Mouse (Mus musculus) heart, embryonic 15.5 days (tissue): Measurements from ENCODE around the gene Retsat. TPM values are rescaled to one million over a fixed set of nuclear protein-coding genes. Genes with fewer than 3 reads are reported as not detected.
A peak's percentile ranks its signal among the peaks of the same experiment; 100 is the strongest.

Source experiments
- ATAC-seq: fragments of 200-750 bp; cut with Nextera tagmentation; replicated peaks from 2 replicates; pipeline ENCODE4 v1.8.0; 2017; ENCODE audit warnings: low read depth, moderate TSS enrichment; ENCODE audit not compliant: insufficient number of reproducible peaks, insufficient read depth, low FRiP score
- H3K27ac ChIP-seq: fragments of 300-500 bp; sonication (generic); 2 replicates; pipeline ENCODE4 v1.5.1; 2015; ENCODE audit warnings: mild to moderate bottlenecking, inconsistent platforms
- H3K27me3 ChIP-seq: fragments of 300-500 bp; sonication (generic); 2 replicates; pipeline ENCODE4 v1.6.1; 2015; ENCODE audit warnings: inconsistent platforms
- H3K36me3 ChIP-seq: fragments of 300-500 bp; sonication (generic); 2 replicates; pipeline ENCODE4 v1.6.1; 2015; ENCODE audit warnings: mild to moderate bottlenecking, inconsistent platforms
- H3K4me1 ChIP-seq: fragments of 300-500 bp; sonication (generic); replicated peaks from 2 replicates; pipeline ENCODE4 v1.6.1; 2015; ENCODE audit warnings: inconsistent platforms
- H3K4me2 ChIP-seq: fragments of 300-500 bp; sonication (generic); 2 replicates; pipeline ENCODE4 v1.6.1; 2015; ENCODE audit warnings: inconsistent platforms, mild to moderate bottlenecking, moderate library complexity
- H3K4me3 ChIP-seq: fragments of 300-500 bp; sonication (generic); 2 replicates; pipeline ENCODE4 v1.5.1; 2015; ENCODE audit warnings: mild to moderate bottlenecking, inconsistent platforms
- H3K9ac ChIP-seq: fragments of 300-500 bp; sonication (generic); 2 replicates; pipeline ENCODE4 v1.6.1; 2015; ENCODE audit warnings: mild to moderate bottlenecking, inconsistent platforms
- H3K9me3 ChIP-seq: fragments of 300-500 bp; sonication (generic); replicated peaks from 2 replicates; pipeline ENCODE4 v1.6.1; 2016; ENCODE audit warnings: inconsistent platforms
- WGBS: fragments of 180-500 bp; shearing (Covaris S2); methylation state at CpG from one replicate; pipeline ENCODE4 v1.1.7; 2015; ENCODE audit warnings: mixed read lengths; 5-methylcytosine and 5-hydroxymethylcytosine counted together
- polyA plus RNA-seq: library from polyadenylated mRNA; unstranded; fragments of >200 nt; fragmentation: Nextera tagmentation; extraction: Ambion mirVana; gene quantifications from 2 replicates; pipeline ENCODE4 v1.2.1, GENCODE M21; 2015

Retsat gene
- polyA plus RNA-seq, 1 experiment from 2014 or later: 19.8 TPM

- WGBS: 47% methylated on average over 4 of the region's 4 CpGs
- H3K27ac ChIP-seq: no peak overlapping the region
- H3K9me3 ChIP-seq: no peaks in the 10 kb centered on the region
- H3K27me3 ChIP-seq: no peaks in the 10 kb centered on the region
- no peak for ATAC-seq
- peaks cover 57% of the 10 kb centered on the region for H3K36me3 ChIP-seq
- H3K4me2 ChIP-seq: no peak overlapping the region
- peaks cover 11% of the 10 kb centered on the region for H3K4me1 ChIP-seq
- no peak overlapping the region for H3K9ac ChIP-seq
- H3K4me3 ChIP-seq: no peak overlapping the region
Observed at GRCm38 (mm10) chr6:72610261-72610660, 12.0 kb downstream of the Retsat start.

- H3K4me3 ChIP-seq: peak overlapping the region; percentile 87
- 53% methylated on average over 2 of the region's 2 CpGs for WGBS
- H3K9ac ChIP-seq: 0 out of 2 replicates have a peak overlapping the region, but pooled peaks have one; percentile 80
- H3K4me1 ChIP-seq: peaks cover 24% of the 10 kb centered on the region
- H3K4me2 ChIP-seq: peak overlapping the region; percentile 88
- ATAC-seq: no peak
- no peaks in the 10 kb centered on the region for H3K27me3 ChIP-seq
- peaks cover 19% of the 10 kb centered on the region for H3K36me3 ChIP-seq
- H3K9me3 ChIP-seq: no peaks in the 10 kb centered on the region
- no peak overlapping the region for H3K27ac ChIP-seq
Observed at GRCm38 (mm10) chr6:72615151-72615550, 16.9 kb downstream of the Retsat start.

GRCm38 (mm10) chr6:72615561-72616375 lies 17.5 kb downstream of the Retsat start:
- Histone ChIP-seq H3K4me3 (peak overlapping the region; percentile 87), H3K27ac (no peak overlapping the region; the same call in 1 of the 2 replicates), H3K9me3 (no peaks in the 10 kb centered on the region), H3K9ac (peak overlapping the region; percentile 80), H3K27me3 (no peaks in the 10 kb centered on the region), H3K36me3 (peaks cover 15% of the 10 kb centered on the region), H3K4me2 (peak overlapping the region; percentile 88), H3K4me1 (peaks cover 24% of the 10 kb centered on the region)
- 20% methylated on average over 25 of the region's 25 CpGs for WGBS
- no peak for ATAC-seq

GRCm38 (mm10) chr6:72616643-72617288 lies 18.5 kb downstream of the Retsat start, which contains the start of gene Tgoln1:
Tgoln1 (minus strand) TSS chr6:72617000.
- Histone ChIP-seq H3K4me3 (peak within 1 kb of the TSS; percentile 87), H3K36me3 (peaks cover 5% of the 10 kb centered on the region), H3K27ac (peak within 1 kb of the TSS; percentile 89), H3K27me3 (no peaks in the 10 kb centered on the region), H3K4me2 (peak within 1 kb of the TSS; percentile 88), H3K4me1 (peaks cover 24% of the 10 kb centered on the region), H3K9me3 (no peaks in the 10 kb centered on the region), H3K9ac (peak within 1 kb of the TSS; percentile 80)
- WGBS: under 1% methylated on average over 41 of the region's 41 CpGs
- ATAC-seq: peak; percentile 97

DNA sequence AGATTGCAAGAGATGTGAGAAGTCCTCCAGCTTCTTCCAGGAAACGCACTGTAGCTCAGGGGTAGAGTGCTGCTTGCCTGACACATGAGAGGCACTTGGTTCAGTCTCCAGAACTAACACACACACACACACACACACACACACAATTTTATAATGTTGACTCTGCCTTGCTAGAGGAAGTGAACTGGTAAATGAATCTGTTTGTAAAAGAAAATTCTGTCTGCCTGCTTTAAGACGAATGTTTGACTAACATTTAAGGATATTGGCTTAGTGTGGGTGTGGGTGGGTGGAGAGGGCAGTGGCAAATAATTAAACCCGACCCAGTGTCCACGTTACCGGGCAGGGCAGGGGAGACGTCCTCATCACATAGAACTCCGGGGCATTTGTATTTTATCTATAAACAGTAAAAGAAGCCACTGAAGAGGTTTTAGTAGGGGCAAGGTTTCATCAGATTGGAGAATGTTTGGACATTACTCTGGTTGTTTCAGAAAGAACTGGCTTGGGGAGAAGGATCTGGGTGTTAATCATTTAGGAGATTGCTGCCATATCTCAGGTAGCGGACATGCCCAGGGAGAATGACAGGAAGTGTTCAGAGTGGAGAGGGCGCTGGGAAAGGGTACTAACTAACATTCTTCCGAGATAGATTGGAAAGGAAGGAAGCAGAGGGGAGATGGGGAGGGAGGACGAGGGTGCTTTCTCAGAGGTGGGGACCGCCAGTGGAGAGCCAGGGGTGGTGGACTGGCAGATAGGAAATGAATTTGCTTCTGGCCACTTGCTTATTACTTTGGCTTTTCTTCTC lies 21.7 kb downstream of the Retsat start:
- WGBS: 35% methylated on average over 12 of the region's 12 CpGs
- no peak overlapping the region for H3K4me3 ChIP-seq
- H3K27ac ChIP-seq: peak overlapping the region; percentile 35
- no peak overlapping the region for H3K4me2 ChIP-seq
- no peaks in the 10 kb centered on the region for H3K36me3 ChIP-seq
- H3K9me3 ChIP-seq: no peaks in the 10 kb centered on the region
- peaks cover 16% of the 10 kb centered on the region for H3K4me1 ChIP-seq
- no peak for ATAC-seq
- no peak overlapping the region for H3K9ac ChIP-seq
- H3K27me3 ChIP-seq: no peaks in the 10 kb centered on the region

DNA sequence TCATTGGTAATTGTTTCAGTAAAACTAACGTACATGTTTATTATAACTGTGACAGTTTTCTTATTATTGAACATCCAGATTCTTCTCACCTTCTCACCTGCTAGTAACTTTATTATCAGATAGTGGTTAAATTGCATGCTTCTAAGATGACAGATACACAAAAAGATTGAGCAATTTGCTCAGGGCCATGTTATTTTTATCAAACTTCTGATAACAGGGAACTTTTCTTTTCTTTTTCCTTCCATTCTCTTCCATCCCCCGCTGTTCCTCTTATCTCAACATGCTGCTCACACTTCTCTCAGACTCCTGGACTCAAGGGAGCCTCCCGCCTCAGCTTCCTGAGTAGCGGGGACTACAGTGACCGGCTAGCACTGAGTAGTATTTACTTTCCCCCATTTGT lies 22.6 kb downstream of the Retsat start:
- H3K27ac ChIP-seq: no peak overlapping the region
- H3K4me3 ChIP-seq: no peak overlapping the region
- ATAC-seq: no peak
- H3K4me1 ChIP-seq: peaks cover 6% of the 10 kb centered on the region
- no peaks in the 10 kb centered on the region for H3K9me3 ChIP-seq
- H3K9ac ChIP-seq: no peak overlapping the region
- no peak overlapping the region for H3K4me2 ChIP-seq
- H3K27me3 ChIP-seq: no peaks in the 10 kb centered on the region
- no peaks in the 10 kb centered on the region for H3K36me3 ChIP-seq
- 59% methylated on average over 5 of the region's 5 CpGs for WGBS

- Histone ChIP-seq H3K27ac (no peak overlapping the region), H3K4me3 (no peak overlapping the region), H3K4me1 (no peaks in the 10 kb centered on the region), H3K9me3 (no peaks in the 10 kb centered on the region), H3K9ac (no peak overlapping the region), H3K4me2 (no peak overlapping the region), H3K36me3 (peaks cover 5% of the 10 kb centered on the region; the same call in 1 of the 2 replicates), H3K27me3 (no peaks in the 10 kb centered on the region)
- ATAC-seq: no peak
- 31% methylated on average over 3 of the region's 3 CpGs for WGBS
Observed at GRCm38 (mm10) chr6:72622917-72623316, 24.6 kb downstream of the Retsat start.

DNA sequence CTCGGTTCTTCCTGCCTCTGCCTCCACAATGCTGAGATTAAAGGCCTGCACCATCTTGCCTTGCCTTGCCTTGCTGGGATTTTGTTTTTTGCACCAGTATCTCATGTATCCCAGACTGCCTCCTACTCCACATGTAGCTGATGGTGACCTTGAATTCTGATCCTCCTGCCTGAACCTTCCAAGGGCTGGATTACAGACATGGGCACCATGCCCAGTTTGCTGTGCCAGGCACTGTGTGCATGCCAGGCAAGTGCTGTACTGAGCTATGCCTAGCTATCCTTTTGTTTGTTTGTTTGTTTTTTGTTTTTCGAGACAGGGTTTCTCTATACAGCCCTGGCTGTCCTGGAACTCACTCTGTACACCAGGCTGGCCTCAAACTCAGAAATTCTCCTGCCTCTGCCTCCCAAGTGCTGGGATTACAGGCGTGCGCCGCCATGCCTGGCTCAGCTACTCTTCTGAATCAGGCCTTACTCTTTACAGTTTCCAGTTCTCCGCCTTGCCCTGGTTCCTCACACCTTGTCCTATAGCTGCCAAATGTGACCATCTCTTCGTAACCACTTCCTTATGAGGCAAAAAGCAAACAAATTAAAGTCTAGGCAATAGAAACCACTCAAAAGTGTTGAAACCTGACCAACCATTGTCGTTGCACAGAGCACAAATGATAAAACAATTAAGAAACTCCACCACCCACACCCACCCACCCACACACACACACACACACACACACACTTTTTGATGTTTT lies 25.6 kb downstream of the Retsat start:
- 81% methylated on average over 8 of the region's 8 CpGs for WGBS
- ATAC-seq: no peak

DNA sequence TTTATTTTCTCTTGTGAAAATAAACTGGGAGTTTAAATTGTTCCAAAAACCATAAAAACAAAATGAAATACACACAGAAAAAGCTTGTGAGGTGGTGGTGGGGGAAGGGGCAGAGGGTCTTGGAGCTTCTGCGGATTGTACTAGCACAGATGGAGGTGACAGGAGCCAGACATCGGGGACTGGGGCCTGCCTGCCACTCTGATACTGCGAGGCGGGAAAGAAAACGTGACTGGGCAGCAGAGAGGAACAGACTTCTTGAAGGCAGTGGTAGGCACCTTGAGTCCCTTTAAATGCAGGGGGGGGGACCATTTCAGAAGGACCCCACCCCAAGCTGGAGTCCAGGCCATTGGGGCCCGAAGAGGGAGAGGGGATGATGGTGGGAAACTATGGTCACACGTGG lies 28.1 kb downstream of the Retsat start:
- Histone ChIP-seq H3K4me3 (no peak overlapping the region), H3K9ac (no peak overlapping the region), H3K9me3 (no peaks in the 10 kb centered on the region), H3K4me1 (no peaks in the 10 kb centered on the region), H3K27me3 (no peaks in the 10 kb centered on the region), H3K4me2 (no peak overlapping the region), H3K36me3 (peaks cover 10% of the 10 kb centered on the region; the same call in 1 of the 2 replicates), H3K27ac (no peak overlapping the region)
- 76% methylated on average over 7 of the region's 7 CpGs for WGBS
- no peak for ATAC-seq

More for the DNA sequence above, 25.6 kb downstream of the Retsat start:
- Histone ChIP-seq H3K9ac (no peak overlapping the region), H3K4me2 (no peak overlapping the region), H3K27ac (no peak overlapping the region), H3K4me1 (no peaks in the 10 kb centered on the region), H3K4me3 (no peak overlapping the region), H3K9me3 (no peaks in the 10 kb centered on the region), H3K27me3 (no peaks in the 10 kb centered on the region), H3K36me3 (peaks cover 5% of the 10 kb centered on the region; the same call in 1 of the 2 replicates)

GRCm38 (mm10) chr6:72627276-72627675 lies 29.0 kb downstream of the Retsat start:
- no peak overlapping the region for H3K27ac ChIP-seq
- no peak overlapping the region for H3K9ac ChIP-seq
- WGBS: 91% methylated on average over 16 of the region's 16 CpGs
- no peaks in the 10 kb centered on the region for H3K27me3 ChIP-seq
- no peak overlapping the region for H3K4me3 ChIP-seq
- no peak overlapping the region for H3K4me2 ChIP-seq
- H3K36me3 ChIP-seq: peaks cover 10% of the 10 kb centered on the region; the same call in 1 of the 2 replicates
- no peaks in the 10 kb centered on the region for H3K4me1 ChIP-seq
- no peaks in the 10 kb centered on the region for H3K9me3 ChIP-seq
- no peak for ATAC-seq
